Mouse (Mus musculus) heart, adult 11 months (tissue): Measurements from ENCODE around the gene Gng3.
"Not testable (repeated sequence)": the region's sequence is repeated elsewhere in the genome, so short reads cannot be mapped to it uniquely, and the experiment has no call there.

Experiments used
- DNase-seq: peaks from one replicate; pipeline ENCODE4 v3.0.0; 2022

Gene Gng3

GRCm38 (mm10) chr19:8839103-8839907, at the start of gene Gng3:
Gene Gng3, minus strand, starts transcription at chr19:8839194.
- DNase-seq, result peak; percentile 92

DNA sequence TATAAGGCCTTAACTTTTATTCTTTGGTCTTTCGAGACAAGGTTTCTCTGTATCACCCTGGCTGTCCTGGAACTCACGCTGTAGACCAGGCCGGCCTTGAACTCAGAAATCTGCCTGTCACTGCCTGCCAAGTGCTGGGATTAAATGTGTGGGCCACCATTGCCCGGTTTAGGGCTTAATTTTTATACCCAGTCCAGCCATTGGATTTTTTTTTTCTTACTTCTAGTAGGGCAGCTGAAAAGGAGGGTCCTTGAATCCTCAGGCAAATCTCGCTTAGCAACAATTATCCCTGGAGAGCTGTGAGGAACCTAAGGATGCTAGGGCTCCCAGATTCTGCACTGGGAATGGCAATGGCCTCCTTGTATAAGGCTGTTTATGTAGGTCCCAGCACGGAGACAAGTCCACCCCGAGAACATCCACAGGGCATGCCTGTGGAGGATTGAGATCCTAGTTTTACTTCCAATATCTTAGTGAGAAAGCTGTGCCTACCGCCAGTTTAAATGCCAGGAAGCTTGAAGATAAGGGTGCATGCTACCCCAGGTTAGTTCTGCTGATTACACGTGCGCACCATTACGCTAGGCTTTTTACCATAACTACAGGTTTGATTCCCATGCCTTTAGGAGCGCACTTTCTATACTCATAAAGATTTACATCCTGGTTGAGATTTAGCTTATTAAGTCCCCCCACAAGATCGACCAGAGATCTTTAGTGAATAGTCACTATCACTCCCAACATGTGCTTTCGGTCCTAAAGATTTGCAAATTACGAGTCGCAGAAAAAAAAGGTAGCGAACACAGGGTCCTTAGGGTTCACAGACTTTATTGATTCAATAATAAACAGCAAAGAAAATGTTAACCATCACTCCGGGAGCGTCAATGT, 48.8 kb upstream of the Gng3 start:
- no peak for DNase-seq

DNA sequence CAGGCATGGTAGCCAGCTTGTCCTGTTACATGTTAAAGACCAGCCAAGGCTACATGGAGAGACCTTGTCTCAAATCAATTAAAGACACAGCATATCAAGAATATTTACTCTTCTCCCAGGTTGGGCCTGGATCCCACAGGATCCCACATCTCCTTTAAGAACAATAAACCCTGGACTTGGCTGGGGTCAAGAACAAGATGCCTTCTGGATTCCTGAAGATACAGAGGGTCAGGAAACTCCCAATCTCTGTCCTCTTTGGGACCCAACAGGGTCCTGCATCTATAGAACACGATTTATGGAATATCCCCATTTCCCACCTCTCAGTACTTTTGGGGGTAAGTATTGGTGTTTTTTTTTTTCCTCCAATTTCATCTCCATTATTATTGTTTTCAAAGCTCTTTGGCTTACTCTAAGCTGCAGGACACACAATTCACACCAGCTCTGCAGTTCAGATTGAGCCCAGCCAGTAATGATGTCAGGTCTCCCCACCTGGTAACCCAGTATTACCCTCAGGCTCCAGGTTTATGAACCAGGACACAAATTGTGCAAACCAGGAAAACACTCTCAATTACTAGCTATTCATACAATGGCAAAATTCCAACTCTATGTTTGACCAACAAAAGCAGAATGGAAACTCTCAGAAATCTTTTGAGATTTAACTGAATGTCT, 48.1 kb upstream of the Gng3 start:
- no peak for DNase-seq

DNA sequence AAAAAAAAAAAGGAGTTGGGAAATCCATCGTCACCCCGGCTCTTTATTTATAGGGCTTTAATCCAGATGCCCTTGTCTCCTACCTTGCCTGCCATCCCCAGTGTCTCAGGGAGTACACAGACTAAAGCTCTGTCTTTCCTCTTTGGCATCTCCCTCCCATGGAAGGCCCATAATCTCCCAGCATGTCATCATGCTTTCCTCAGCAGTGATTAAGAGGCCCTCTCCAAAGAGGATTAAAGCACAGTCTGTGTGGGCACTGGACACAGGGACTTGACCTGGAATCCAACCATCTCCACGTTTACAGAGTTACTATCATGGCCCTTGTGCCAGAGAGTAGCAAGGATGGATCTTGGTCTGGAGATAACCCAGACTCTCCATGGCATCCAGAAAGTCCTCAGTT, 44.6 kb upstream of the Gng3 start, which contains the start of the genes Lbhd1 and Gm49403:
Gene Lbhd1 (plus strand): TSS at position 117 of the 400 bp plus-strand sequence.
Gene Gm49403 (plus strand): TSS at position 315 of the 400 bp plus-strand sequence.
- no peak for DNase-seq

DNA sequence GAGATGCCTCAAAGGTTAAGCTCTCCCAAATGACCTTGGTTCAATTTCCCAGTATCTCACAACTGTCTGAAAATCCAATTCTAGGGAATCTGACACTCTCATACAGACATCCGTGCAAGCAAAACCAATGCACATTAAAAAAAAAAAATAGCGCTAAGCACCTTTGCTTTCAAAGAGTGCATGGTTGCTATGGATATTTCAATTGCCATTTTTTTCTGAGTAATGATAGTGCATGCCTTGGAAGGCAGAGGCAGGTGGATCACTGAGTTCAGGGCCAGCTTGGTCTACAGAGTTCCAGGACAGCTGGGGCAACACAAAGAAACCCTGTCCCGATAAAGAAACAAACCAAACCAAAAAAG, 42.0 kb upstream of the Gng3 start:
- DNase-seq, result no peak

DNA sequence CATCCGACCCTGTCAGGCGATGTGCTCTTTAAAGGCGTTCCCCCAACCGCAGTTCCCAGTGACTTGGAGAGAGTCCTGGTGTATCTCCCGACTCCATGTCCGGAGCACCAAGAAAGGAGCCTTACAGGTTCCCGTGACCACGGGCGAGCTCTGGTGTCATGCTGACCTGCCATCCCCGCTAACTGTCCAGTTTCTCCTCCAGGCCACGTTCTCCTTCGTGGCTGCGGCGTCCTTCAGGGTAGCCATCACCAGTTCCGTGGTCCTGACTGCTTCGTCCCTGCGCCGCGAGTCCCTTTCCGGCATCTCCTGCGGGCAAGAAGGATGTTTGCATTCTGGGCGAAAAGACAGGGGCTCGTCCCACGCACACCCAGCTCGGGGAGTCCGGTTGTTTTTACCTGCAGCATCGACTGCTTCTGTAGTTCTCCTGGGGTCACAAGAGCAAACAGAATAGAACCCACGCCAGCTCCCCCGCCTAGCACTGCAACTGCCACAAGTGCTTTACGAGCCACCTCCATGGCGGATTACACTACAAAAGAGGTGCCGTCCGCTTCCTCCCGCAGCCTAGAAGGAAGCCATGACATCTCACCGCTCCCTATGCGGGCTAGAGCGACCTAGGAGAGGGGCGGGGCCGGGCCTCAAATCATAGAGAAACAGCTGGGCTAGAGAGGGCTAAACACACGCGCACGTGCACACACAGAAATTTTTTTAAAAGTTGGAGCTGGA, 41.5 kb upstream of the Gng3 start, which contains the start of gene Uqcc3:
Gene Uqcc3 (minus strand): TSS at position 613 of the 723 bp plus-strand sequence.
- DNase-seq, result peak; percentile 99

- peak; percentile 88 for DNase-seq
Measured at GRCm38 (mm10) chr19:8875031-8875430, 36.0 kb upstream of the Gng3 start.

DNA sequence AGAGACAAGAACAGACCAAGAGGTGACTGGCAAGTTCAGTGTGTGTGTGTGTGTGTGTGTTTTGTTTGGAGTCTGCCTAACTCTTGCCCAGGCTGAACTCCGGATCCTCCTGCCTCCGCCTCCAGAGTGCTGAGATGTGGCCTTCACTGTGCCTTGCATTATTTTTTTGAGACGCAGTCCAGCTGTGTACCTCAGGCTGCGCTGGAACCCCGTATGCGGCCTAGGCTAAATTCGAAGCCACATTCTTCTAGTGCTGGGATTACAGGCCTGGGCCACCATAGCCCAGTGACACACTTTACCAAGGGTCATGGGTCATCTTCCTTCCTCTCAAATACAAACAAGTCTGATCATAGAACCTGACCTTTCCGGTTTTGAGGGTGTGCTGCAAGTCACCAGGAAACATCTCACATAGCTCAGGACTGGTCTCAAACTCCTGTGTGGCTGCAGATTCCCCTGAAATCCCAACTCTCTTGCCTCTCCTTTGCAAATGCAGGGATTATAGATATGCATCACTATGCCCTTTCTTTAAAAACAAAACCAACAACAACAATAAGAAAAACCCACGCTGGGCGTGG, 33.4 kb upstream of the Gng3 start:
- no peak for DNase-seq

- peak; percentile 100 for DNase-seq
Measured at GRCm38 (mm10) chr19:8871267-8872186, 32.5 kb upstream of the Gng3 start, which contains the start of gene Ubxn1. Gene Ubxn1, plus strand, starts transcription at chr19:8871496.

DNA sequence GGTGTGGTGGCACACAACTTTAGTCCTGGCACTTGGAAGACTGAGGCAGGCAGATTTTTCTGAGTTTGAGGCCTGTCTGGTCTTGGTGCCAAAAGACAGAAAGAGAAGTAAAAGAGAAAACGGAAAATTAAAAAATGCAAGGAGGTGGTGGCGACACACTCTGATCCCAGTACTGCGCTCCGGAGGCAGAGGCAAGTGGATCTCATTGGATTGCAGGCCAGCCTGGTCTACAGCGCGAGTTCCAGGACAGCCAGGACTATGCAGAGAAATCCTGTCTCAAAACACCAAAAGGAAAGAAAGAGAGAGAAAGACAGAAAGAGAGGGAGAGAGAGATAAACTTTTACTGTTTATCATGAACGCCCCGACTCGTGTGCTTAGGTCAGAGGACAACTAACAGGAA, 31.8 kb upstream of the Gng3 start:
- no peak for DNase-seq

GRCm38 (mm10) chr19:8870381-8870780, 31.4 kb upstream of the Gng3 start:
- DNase-seq, result not testable (repeated sequence)

- DNase-seq, result no peak
Measured at GRCm38 (mm10) chr19:8864265-8864664, 25.3 kb upstream of the Gng3 start.

DNA sequence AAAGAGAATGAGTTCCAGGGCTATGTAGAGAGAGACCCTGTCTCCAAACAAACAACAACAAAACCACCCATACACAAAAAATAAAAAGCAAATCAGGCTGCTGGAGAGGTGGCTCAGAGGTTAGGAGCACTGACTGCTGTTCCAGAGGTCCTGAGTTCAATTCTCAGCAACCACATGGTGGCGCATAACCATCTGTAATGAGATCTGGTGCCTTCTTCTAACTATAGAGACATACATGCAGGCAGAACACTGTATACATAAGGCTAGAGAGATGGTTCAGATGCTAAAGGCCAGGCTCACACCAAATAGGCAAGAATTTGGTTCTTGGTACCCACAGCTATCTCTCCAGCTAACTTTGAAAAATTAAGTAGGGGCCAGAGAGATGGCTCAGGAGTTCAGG, 20.0 kb upstream of the Gng3 start:
- DNase-seq, result no peak

GRCm38 (mm10) chr19:8857689-8858088, 18.7 kb upstream of the Gng3 start:
- DNase-seq, result no peak

DNA sequence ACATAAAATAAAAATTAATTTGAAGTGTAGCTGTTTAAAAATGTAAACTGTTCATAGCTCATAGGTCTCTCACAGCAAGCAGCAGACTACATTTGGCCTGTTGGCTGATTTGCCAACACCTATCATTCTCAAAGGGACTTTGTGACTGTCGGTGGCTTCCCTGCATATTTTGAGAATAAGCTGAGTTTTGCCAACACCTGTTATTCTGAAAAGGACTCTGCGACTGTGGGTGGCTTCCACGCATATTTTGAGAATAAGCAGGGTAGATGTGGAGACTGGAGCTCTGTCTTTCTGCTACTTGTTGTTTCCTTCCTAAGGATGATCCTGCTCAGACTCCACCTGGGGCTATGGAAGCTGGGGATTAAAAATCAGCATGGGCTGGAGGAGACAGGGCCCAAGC, 14.1 kb upstream of the Gng3 start:
- DNase-seq, result no peak

DNA sequence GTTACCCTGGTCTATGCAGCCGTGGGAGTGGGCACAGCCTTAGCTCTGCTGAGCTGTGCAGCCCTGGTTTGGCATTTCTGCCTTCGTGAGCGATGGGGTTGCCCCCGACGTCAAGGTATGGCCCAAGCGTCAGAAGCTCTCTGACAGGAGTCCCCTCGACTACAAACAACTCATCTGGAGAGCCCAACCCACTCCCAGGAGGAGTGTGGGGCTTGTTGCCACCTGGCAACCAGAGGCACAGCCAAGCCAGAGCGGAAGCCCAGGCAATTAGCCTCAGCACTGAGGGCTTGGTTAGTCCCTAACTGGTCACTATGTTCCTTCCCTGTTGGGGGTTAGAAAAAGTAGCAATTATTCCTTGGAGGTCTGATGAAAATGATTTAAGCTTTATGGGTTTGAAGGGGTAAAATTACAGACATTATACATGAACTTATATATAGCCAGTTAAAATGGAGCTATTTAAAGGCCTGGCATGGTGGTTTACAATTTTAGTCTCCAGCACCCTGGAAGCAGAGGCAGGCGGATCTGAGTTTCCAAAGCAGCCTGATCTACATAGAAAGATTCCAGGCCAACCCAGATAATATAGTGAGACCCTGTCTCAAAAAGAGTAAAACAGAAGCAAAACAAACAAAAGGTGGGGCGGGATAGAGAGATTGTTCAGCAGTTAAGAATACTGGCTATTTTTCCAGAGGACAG, 13.4 kb upstream of the Gng3 start:
- DNase-seq, result peak; percentile 96

DNA sequence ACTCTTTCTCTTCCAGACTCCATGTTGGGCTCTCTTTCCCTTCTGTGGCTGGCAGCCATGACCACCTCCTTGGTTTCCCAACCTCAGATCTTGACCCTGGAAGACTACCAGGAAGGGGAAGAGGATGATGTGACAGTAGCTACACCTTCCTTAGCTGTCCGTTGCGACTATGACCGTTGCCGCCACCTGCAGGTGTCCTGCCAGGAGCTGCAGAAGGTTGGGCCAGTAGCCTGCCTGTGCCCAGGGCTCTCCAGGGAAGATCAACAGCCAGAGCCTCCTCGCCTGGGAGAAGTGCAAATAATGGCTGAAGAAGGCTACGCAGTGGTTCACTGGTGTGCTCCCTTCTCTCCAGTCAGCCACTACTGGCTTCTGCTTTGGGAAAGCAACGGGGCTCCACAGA, 12.6 kb upstream of the Gng3 start:
- no peak for DNase-seq

DNA sequence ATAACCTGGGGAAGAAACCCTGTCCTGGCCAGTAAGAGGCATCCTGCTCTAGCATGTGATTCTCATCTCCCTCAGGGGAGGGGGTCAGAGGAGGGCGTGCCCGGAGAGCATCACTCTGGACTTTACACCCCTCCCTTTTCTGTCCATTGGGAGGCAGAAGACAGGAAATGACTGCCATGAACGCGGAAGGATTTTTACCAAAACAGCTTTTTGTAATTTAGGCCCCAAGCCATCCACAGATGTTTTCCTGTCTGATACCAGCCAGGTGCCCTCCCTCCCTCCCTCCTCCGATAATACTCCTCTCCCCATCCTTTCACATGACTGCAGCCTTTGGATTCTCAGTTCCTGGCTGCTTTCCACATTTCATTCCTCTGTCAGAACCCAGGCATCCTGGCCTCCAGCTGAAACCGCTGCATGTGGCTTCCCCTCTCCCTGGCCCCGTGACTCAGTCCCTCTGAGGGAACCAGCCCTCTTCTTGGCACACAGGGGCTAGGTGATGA, 11.5 kb upstream of the Gng3 start, which contains the start of gene Lrrn4cl:
Gene Lrrn4cl (plus strand): TSS at position 367 of the 500 bp plus-strand sequence.
- DNase-seq, result peak; percentile 98

DNA sequence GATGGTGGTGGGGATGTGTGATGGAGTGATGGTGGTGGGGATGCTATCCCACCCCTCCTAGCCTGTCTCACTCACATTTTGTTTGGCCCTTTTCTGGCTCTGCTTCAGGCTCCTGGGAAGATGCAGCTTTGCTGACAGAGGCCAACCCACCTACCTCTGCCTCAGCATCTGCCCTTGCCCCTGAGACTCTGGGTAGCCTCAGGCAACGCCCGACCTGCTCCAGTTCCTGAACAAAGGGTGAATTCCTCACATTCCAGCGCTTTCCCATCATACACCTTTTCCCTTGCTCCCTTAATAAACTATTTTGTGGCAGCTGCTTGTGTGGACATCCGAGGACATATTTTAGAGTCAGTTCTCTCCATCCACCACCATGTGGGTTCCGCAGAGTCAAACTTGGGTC, 9.4 kb upstream of the Gng3 start:
- no peak for DNase-seq
